Mouse (Mus musculus) limb, embryonic 14.5 days (tissue): ENCODE measurements around the gene Ppp1cb. TPM values are rescaled to one million over a fixed set of nuclear protein-coding genes. Genes with fewer than 3 reads are reported as not detected.

Source experiments
- ATAC-seq: fragments of 200-750 bp; cut with Nextera tagmentation; 2 replicates; pipeline ENCODE4 v1.8.0; 2017; ENCODE audit warnings: low read depth, moderate number of reproducible peaks, moderate TSS enrichment; ENCODE audit not compliant: low FRiP score
- DNase-seq: peaks from one replicate; pipeline ENCODE4 v3.0.0-alpha.2; 2015; ENCODE audit warnings: low spot score
- H3K27ac ChIP-seq: fragments of 300-500 bp; sonication (generic); replicated peaks from 2 replicates; pipeline ENCODE4 v1.5.1; 2014; ENCODE audit warnings: low read depth, mild to moderate bottlenecking, low read length, moderate library complexity, mixed read lengths
- H3K27me3 ChIP-seq: fragments of 300-500 bp; sonication (generic); 2 replicates; pipeline ENCODE4 v1.6.1; 2014; ENCODE audit warnings: low read length, mixed read lengths; ENCODE audit not compliant: control insufficient read depth, insufficient read depth
- H3K36me3 ChIP-seq: fragments of 300-500 bp; sonication (generic); 2 replicates; pipeline ENCODE4 v1.6.1; 2014; ENCODE audit warnings: mild to moderate bottlenecking, low read length, moderate library complexity, mixed read lengths; ENCODE audit not compliant: control insufficient read depth, insufficient read depth
- H3K4me1 ChIP-seq: fragments of 300-500 bp; sonication (generic); 2 replicates; pipeline ENCODE4 v1.6.1; 2014; ENCODE audit warnings: antibody characterized with exemption, low read length, mixed read lengths; ENCODE audit not compliant: control insufficient read depth, insufficient read depth
- H3K4me2 ChIP-seq: fragments of 300-500 bp; sonication (generic); replicated peaks from 2 replicates; pipeline ENCODE4 v1.6.1; 2014; ENCODE audit warnings: low read depth, mild to moderate bottlenecking, low read length, moderate library complexity; ENCODE audit not compliant: severe bottlenecking
- H3K4me3 ChIP-seq: fragments of 300-500 bp; sonication (generic); replicated peaks from 2 replicates; pipeline ENCODE4 v1.5.1; 2014; ENCODE audit warnings: low read length
- H3K9ac ChIP-seq: fragments of 300-500 bp; sonication (generic); 2 replicates; pipeline ENCODE4 v1.6.1; 2014; ENCODE audit warnings: mild to moderate bottlenecking, low read depth, low read length, moderate library complexity; ENCODE audit not compliant: severe bottlenecking
- H3K9me3 ChIP-seq: fragments of 300-500 bp; sonication (generic); 2 replicates; pipeline ENCODE4 v1.6.1; 2016; ENCODE audit warnings: low read length; ENCODE audit not compliant: control insufficient read depth
- POLR2A ChIP-seq: fragments of 200-500 bp; IDR thresholded peaks from 2 replicates; pipeline ENCODE4 v1.8.0; 2012; ENCODE audit warnings: inconsistent platforms, mild to moderate bottlenecking, moderate library complexity, borderline replicate concordance; ENCODE audit not compliant: insufficient read depth, insufficient read length; ENCODE audit errors: extremely low read depth
- whole genome bisulfite sequencing: fragments of 180-500 bp; shearing (Covaris S2); extraction: QIAGEN DNeasy Blood & Tissue Kit; methylation state at CpG from one replicate; pipeline ENCODE4 v1.1.7; 2014; 5-methylcytosine and 5-hydroxymethylcytosine counted together
- polyA plus RNA-seq, 2 experiments: library from polyadenylated mRNA; depleted of rRNA in 1 of 2; stranded (reverse) in 1 of 2; unstranded in 1 of 2; fragments of >200 nt; fragmentation: Nextera tagmentation in 1 of 2; extraction: Ambion mirVana in 1 of 2; gene quantifications; 2 replicates each; pipeline versions ENCODE4 v1.2.1 to v1.2.3; 2012 to 2014

Gene Ppp1cb
- polyA plus RNA-seq, 2 experiments = 156 to 208 TPM

DNA sequence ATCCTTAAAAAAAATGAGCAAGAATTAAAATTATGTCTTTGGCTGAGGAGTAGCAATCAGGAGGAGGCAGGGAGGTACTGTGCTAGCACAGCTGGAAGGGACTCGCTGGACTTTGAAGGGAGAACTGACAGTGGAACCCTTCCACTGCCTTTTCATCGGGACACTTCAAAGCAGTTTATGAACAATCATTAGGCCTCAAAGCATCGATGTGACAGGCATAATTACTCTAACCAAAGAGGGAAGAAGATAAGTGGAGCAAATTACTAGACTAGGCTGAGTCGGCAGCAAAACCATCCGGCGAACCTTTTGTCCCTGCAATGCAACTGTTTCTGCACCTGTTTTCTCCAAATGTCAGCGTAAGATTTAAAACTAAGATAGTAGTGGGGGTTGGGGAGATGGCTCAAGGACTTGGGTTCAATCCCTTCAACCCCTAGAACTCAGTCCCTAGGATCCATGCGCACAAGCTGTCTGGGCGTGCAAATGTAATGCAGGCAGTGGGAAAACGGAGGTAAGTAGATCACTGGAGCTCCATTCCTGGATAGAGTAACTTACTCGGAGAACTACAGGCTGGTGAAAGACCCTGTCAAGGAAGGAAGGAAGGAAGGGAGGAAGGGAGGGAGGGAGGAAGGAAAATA lies 13.2 kb upstream of the Ppp1cb start:
- H3K27me3 ChIP-seq = no peaks in the 10 kb centered on the region
- H3K9ac ChIP-seq = no peak overlapping the region
- H3K4me2 ChIP-seq = no peak overlapping the region
- H3K4me3 ChIP-seq = no peak overlapping the region
- DNase-seq = no peak
- TF ChIP-seq POLR2A = no peak
- no peaks in the 10 kb centered on the region for H3K4me1 ChIP-seq
- no peaks in the 10 kb centered on the region for H3K36me3 ChIP-seq
- 39% methylated on average over 11 of the region's 11 CpGs for WGBS
- no peak overlapping the region for H3K27ac ChIP-seq
- no peaks in the 10 kb centered on the region for H3K9me3 ChIP-seq
- no peak for ATAC-seq

DNA sequence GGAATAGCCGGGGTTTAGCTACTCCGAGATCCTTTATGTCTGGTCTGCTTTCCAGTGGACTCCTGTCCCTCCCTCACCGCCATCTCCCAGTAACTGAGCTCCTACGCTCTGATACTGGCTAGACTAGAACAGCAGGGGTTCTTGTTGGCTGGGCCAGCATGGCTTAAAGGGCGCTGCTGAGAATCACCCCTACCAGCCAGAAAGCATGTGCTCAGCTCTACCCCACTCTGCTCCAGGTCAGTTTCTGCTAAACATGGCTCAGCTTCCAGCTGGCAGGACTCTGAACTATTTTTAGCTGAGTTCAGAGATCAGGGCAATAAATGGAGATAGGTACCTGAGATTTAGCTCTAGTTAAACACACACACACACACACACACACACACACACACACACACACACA lies 12.2 kb upstream of the Ppp1cb start:
- DNase-seq (no peak), ATAC-seq (no peak)
- no peaks in the 10 kb centered on the region for H3K36me3 ChIP-seq
- WGBS = 44% methylated on average over 5 of the region's 5 CpGs
- H3K4me1 ChIP-seq = no peaks in the 10 kb centered on the region
- no peak for TF ChIP-seq POLR2A
- H3K4me2 ChIP-seq = no peak overlapping the region
- H3K9ac ChIP-seq = no peak overlapping the region
- no peaks in the 10 kb centered on the region for H3K9me3 ChIP-seq
- H3K27me3 ChIP-seq = no peaks in the 10 kb centered on the region
- H3K27ac ChIP-seq = no peak overlapping the region
- H3K4me3 ChIP-seq = no peak overlapping the region

DNA sequence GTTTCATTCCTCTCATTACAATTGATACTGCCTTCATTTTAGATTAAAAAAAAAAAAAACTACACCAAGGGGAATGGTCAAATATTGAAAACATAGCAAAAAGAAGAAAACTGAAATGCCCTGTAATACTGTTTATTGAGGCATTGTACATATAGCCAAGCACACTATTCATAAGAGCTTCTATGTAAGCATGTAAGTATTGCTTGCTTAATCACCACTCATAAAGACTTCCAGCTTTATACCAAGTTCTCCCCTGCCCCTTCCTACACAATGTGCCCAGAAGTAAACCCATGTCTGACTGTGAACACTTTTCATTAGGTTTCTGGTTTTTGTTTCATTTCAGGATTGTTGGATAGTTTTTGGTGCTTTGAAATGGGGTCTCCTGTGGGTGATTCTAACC lies 11.8 kb upstream of the Ppp1cb start:
- TF ChIP-seq POLR2A = no peak
- no peak overlapping the region for H3K27ac ChIP-seq
- H3K36me3 ChIP-seq = no peaks in the 10 kb centered on the region
- no peak overlapping the region for H3K9ac ChIP-seq
- no peaks in the 10 kb centered on the region for H3K9me3 ChIP-seq
- no peak overlapping the region for H3K4me3 ChIP-seq
- no peak overlapping the region for H3K4me2 ChIP-seq
- ATAC-seq (no peak), DNase-seq (no peak)
- no peaks in the 10 kb centered on the region for H3K27me3 ChIP-seq
- H3K4me1 ChIP-seq = no peaks in the 10 kb centered on the region

DNA sequence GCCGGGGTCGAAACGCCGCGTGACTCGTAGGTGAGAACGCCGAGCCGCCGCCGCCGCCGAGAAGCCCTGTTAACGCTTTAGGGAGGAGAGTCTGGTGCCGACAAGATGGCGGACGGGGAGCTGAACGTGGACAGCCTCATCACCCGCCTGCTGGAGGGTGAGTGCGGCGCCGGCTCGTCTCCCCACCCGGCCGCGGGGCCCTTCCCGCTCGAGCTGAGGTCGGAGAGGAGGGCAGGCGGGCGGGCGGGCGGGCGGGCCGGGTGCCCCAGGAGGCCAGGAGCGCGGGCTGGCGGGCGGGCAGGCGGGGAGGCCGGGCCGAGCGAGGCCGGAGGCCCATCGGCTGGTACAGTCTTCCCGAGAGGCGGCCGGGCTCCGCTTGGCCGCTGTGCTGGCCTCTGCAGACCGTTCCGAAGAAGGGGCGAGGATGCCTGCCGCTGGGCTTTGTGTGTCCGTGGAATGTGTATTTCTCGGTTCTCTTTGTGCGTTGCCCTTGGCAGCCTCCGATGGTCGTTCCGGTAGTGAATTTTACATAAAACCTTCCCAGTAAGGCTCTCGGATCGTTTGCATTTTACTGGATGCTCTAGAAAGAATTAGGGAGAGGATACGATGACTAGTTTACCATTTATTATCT lies 723 bp downstream of the Ppp1cb start:
- Histone ChIP-seq H3K4me2 (peak overlapping the region; percentile 55), H3K4me3 (peak overlapping the region; percentile 90), H3K36me3 (no peaks in the 10 kb centered on the region), H3K27ac (peak overlapping the region; percentile 100), H3K9me3 (no peaks in the 10 kb centered on the region), H3K9ac (peak overlapping the region; percentile 100), H3K27me3 (no peaks in the 10 kb centered on the region), H3K4me1 (peaks cover 11% of the 10 kb centered on the region; the same call in 1 of the 2 replicates)
- peak; percentile 21 for DNase-seq
- TF ChIP-seq POLR2A = peak; percentile 22; the same call in 1 of the 2 replicates
- under 1% methylated on average over 17 of the region's 63 CpGs for WGBS
- peak; percentile 83 for ATAC-seq

DNA sequence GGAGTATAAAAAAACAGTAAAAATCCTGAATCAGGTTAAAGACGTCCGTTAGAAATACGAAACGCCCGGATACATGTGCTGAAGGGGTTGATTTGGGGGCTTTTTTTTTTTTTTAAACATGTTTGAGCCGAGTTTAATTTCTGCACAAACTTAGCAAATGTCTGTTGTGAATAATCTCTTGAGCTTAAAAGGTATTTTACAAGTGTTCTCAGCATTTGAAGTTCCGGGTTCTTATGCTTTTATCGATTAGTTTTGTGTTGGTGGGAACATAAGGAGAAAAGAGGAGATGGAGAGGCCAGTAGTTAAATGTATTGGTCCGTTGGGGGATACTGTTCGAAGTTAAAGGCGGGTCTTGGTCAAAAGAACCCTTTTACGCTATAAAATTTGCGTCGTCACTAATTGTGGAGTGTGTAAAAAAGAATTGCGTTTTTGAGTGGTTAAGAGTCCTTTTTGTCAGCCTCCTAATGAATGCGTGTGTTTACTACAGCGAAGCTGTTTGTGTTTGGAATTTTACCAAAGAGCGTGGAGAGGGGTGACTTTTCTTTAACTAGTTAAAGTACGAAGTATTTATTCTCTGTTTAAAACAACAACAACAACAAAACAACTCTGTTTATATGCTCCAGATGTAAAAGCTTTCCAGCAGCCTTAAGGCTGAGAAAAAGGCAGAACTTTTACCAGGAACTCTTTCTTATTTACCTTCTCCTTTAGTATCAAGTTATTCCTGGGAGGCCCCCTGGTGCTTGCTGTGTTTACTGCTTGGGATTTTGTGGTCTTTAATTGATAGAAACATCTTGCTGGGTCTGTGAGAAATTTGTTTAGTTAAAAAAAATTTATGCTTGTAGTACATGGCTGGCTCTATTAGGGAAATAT lies 1.5 kb downstream of the Ppp1cb start:
- Histone ChIP-seq H3K27ac (peak overlapping the region; percentile 100), H3K9me3 (no peaks in the 10 kb centered on the region), H3K36me3 (no peaks in the 10 kb centered on the region), H3K9ac (peak overlapping the region; percentile 100), H3K27me3 (no peaks in the 10 kb centered on the region), H3K4me3 (peak overlapping the region; percentile 90), H3K4me2 (peak overlapping the region; percentile 55), H3K4me1 (peaks cover 11% of the 10 kb centered on the region; the same call in 1 of the 2 replicates)
- ATAC-seq (no peak), DNase-seq (peak; percentile 78)
- no peak for TF ChIP-seq POLR2A
- WGBS = under 1% methylated on average over 19 of the region's 19 CpGs
